Comparison of ENCODE assay signal across 10 mouse cellular contexts in the genomic region with DNA sequence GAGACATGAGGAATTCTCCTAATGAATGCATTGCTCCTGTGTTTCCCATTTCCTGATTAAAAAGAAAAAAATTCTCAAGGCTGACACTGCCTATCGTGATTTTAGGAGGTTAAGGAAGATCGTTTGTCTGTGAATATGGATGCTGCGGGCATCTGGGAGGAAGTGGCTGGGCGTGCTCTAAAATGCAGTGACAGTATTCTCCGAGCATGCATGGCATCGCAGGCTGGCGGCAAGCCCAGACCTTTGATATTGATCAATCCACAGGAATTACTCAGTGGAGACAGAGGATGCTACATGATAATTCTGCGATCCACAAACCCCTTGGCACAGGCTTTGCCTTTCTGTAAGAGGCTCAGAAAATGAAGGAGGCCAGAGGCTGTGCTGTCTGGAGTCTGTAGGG.
A peak's percentile ranks its signal among the peaks of the same experiment; 100 is the strongest.
DNase-seq lines count a peak whose midpoint lies in the region; ATAC-seq and TF ChIP-seq lines count a peak whose summit lies in the region.
"Had no signal": no experiment of that assay in that cellular context is flagged by ENCODE, and none has a peak within 500 bp of the region (broad histone marks: within the 10 kb centered on the region; RNA-seq: fewer than 3 reads in every experiment).

No protein-coding gene starts in this region.

- H3K27ac ChIP-seq in heart, embryonic 13.5 days (replicated peaks): no peak overlapping the region
- peak overlapping the region; percentile 92 for H3K27ac ChIP-seq in forebrain, postnatal 0 days (ENCODE audit: low read depth, low read length)

- TF ChIP-seq CTCF in forebrain, postnatal 0 days (IDR thresholded peaks at IDR 0.05; ENCODE audit: low read depth): no peak

- H3K9ac ChIP-seq in heart, embryonic 13.5 days: peak overlapping the region; percentile 42
- peak overlapping the region; percentile 48 for H3K9ac ChIP-seq in forebrain, postnatal 0 days

- DNase-seq in heart, postnatal 10 days: no peak
- DNase-seq in adipocyte (ENCODE audit: low spot score): peak; percentile 58
- DNase-seq in forebrain, postnatal 0 days: peak; percentile 88
- DNase-seq in lung, adult 18-20 months: peak; percentile 76 to 83
- DNase-seq in retina, postnatal 1 day: peak; percentile 74
- no peak for DNase-seq in spleen, postnatal 36 days (ENCODE audit: low spot score in 2 of 2)
- no peak for DNase-seq in yolk sac, embryonic 10.5 days (ENCODE audit: low spot score)

- H3K4me1 ChIP-seq in heart, embryonic 13.5 days: peaks cover 45% of the 10 kb centered on the region
- H3K4me1 ChIP-seq in forebrain, postnatal 0 days (ENCODE audit: insufficient read depth): peaks cover 22% of the 10 kb centered on the region

- no peak for ATAC-seq in heart, embryonic 13.5 days (ENCODE audit: extremely low read depth, insufficient number of reproducible peaks, low FRiP score, low TSS enrichment)
- peak; percentile 70 for ATAC-seq in forebrain, postnatal 0 days

- 24% methylated on average over 8 of the region's 8 CpGs for WGBS in heart, embryonic 13.5 days
- WGBS in forebrain, postnatal 0 days: 2% methylated on average over 8 of the region's 8 CpGs

- no peaks in the 10 kb centered on the region for H3K27me3 ChIP-seq in heart, embryonic 13.5 days (replicated peaks)
- H3K27me3 ChIP-seq in forebrain, postnatal 0 days (ENCODE audit: insufficient read depth, low read length): no peaks in the 10 kb centered on the region

- no peak overlapping the region for H3K4me3 ChIP-seq in heart, embryonic 13.5 days
- H3K4me3 ChIP-seq in forebrain, postnatal 0 days (ENCODE audit: low read depth, low read length): no peak overlapping the region
- H3K4me3 ChIP-seq: megakaryocyte, embryonic 14.5 days had no signal

- H3K4me2 ChIP-seq in heart, embryonic 13.5 days: peak overlapping the region; percentile 56
- peak overlapping the region; percentile 31 for H3K4me2 ChIP-seq in forebrain, postnatal 0 days (ENCODE audit: low read depth)

- intact Hi-C loops in heart, postnatal 10 days (cut with DNase I): no loop called here

- H3K9me3 ChIP-seq in heart, embryonic 13.5 days: no peaks in the 10 kb centered on the region
- no peaks in the 10 kb centered on the region for H3K9me3 ChIP-seq in forebrain, postnatal 0 days (ENCODE audit: low read length)

- no peaks in the 10 kb centered on the region for H3K36me3 ChIP-seq in heart, embryonic 13.5 days
- H3K36me3 ChIP-seq in forebrain, postnatal 0 days (ENCODE audit: insufficient read depth): no peaks in the 10 kb centered on the region
- H3K36me3 ChIP-seq: G1E had no signal

Comparison
In these comparisons a context has a peak if more than half of its experiments do, and no peak if none do; other contexts are left out.
1. DNase-seq: peak in adipocyte (single experiment), forebrain, postnatal 0 days (single experiment), lung, adult 18-20 months (2 of 2) and retina, postnatal 1 day (single experiment); none in heart, postnatal 10 days (0 of 2), spleen, postnatal 36 days (0 of 2) and yolk sac, embryonic 10.5 days (single experiment).